Mouse (Mus musculus): Measurements from ENCODE around the gene Chic1. TPM values are rescaled to one million over a fixed set of nuclear protein-coding genes. Genes with fewer than 3 reads are reported as not detected.

Gene Chic1
- polyA plus RNA-seq, 1 experiment from 2014 or later, result 2.3 TPM

DNA sequence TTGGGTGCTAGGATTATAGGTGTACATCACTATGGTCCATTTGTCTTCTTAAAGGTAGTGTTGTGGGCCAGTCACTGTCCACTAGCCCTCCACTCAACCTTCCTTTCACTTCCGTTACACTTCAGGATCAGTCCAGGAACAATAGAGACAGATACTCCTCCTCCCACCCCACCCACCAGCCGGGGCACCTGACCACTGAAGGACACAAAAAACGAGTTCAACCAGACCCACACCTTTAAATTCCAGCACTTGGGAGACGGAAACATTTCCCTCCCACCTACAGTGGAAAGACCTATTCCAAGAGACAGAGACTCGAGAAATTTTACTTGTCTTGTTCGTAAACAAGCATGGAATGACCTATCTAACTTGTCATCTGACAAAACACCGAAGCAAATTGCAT, 76.0 kb downstream of the Chic1 start:
- Histone ChIP-seq H3K4me1 (no peaks in the 10 kb centered on the region), H3K9ac (no peak overlapping the region), H3K36me3 (no peaks in the 10 kb centered on the region), H3K27ac (replicated peaks) (no peak overlapping the region), H3K9me3 (replicated peaks) (no peaks in the 10 kb centered on the region), H3K4me2 (replicated peaks) (no peak overlapping the region), H3K27me3 (peaks cover 3% of the 10 kb centered on the region), H3K4me3 (replicated peaks) (no peak overlapping the region)
- ATAC-seq (ENCODE audit: insufficient number of reproducible peaks, low FRiP score, low TSS enrichment, low read depth), result no peak
- WGBS, result 63% methylated on average over 7 of the region's 7 CpGs

DNA sequence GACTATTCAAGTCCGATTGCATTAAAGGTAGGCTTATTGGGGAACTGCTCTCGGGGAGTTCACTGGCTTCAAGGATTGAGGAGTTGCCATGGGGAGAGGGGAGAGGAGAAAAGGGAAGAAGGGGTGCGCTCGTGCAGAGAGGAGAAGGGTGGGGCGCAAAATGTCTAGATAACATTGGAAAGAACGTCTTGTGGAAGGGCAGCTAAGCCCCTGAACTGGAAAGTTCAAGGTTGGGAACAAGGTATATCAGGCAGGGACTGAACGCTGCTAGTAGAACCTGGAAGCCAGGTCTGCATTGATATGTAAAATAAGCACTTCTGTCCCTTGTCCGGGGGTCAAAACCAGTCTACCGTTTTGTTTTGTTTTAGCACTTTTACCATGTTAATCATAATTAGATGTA, 81.7 kb downstream of the Chic1 start:
- H3K4me2 ChIP-seq (replicated peaks), result no peak overlapping the region
- no peak overlapping the region for H3K27ac ChIP-seq (replicated peaks)
- no peaks in the 10 kb centered on the region for H3K36me3 ChIP-seq
- H3K9ac ChIP-seq, result no peak overlapping the region
- H3K27me3 ChIP-seq, result peaks cover 27% of the 10 kb centered on the region
- no peaks in the 10 kb centered on the region for H3K9me3 ChIP-seq (replicated peaks)
- no peaks in the 10 kb centered on the region for H3K4me1 ChIP-seq
- ATAC-seq (ENCODE audit: insufficient number of reproducible peaks, low FRiP score, low TSS enrichment, low read depth), result no peak
- H3K4me3 ChIP-seq (replicated peaks), result no peak overlapping the region
- WGBS, result 18% methylated on average over 9 of the region's 9 CpGs

DNA sequence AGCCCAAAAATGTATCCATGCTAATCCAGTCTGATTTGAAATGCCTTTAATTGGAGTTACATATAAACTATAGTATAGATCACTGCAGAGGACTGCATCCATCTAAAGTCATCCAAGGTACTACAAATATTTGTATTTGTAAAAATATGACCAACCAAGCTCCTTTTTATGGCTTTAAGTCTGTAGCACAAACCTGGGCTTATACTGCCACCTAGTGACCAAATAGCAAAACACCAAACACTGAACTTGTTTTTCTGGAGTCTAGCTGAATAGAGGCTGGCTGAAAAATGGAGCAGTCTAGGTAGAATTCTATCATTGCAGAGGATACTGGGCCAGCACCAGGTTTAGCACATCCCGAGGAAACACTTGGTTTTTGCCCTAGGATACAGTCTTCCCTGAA, 84.5 kb downstream of the Chic1 start:
- WGBS, result 5% methylated on average over 1 of the region's 1 CpGs
- Histone ChIP-seq H3K9ac (no peak overlapping the region), H3K27me3 (peaks cover 32% of the 10 kb centered on the region), H3K27ac (replicated peaks) (no peak overlapping the region), H3K4me3 (replicated peaks) (no peak overlapping the region), H3K4me1 (no peaks in the 10 kb centered on the region), H3K36me3 (no peaks in the 10 kb centered on the region), H3K9me3 (replicated peaks) (no peaks in the 10 kb centered on the region), H3K4me2 (replicated peaks) (no peak overlapping the region)
- ATAC-seq (ENCODE audit: insufficient number of reproducible peaks, low FRiP score, low TSS enrichment, low read depth), result no peak

DNA sequence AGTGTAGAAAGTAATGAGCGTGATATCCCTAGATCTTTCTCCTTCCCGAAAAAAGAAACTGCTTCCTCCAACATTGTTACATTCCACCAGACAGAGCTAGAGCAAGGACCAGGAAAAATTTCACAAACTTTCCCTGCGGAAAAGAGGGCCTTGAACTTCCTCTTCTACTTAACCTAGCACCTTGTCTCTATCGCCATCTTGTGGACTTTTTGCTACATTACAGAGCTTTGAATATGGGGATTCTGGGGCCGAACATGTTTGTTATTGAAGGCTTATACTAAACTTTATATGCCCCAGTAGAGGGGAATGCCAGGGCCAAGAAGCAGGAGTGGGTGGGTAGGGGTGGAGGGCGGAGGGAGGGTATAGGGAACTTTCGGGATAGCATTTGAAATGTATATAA, 87.5 kb downstream of the Chic1 start:
- WGBS, result 30% methylated on average over 7 of the region's 7 CpGs
- no peaks in the 10 kb centered on the region for H3K9me3 ChIP-seq (replicated peaks)
- H3K9ac ChIP-seq, result no peak overlapping the region
- no peak overlapping the region for H3K27ac ChIP-seq (replicated peaks)
- no peak for ATAC-seq (ENCODE audit: insufficient number of reproducible peaks, low FRiP score, low TSS enrichment, low read depth)
- H3K4me2 ChIP-seq (replicated peaks), result no peak overlapping the region
- peaks cover 8% of the 10 kb centered on the region; the same call in 1 of the 2 replicates for H3K4me1 ChIP-seq
- H3K36me3 ChIP-seq, result no peaks in the 10 kb centered on the region
- H3K27me3 ChIP-seq, result peaks cover 31% of the 10 kb centered on the region
- no peak overlapping the region for H3K4me3 ChIP-seq (replicated peaks)

Other genes with a start within 250 kb of the Chic1 start
- 1.4 and 1.6 TPM in 2 replicates for gene Nap1l2, start 169.8 kb upstream of the Chic1 start, polyA plus RNA-seq (2015; fragmentation: Nextera tagmentation; extraction: Ambion mirVana)
- gene Cdx4, start 35.1 kb upstream of the Chic1 start, polyA plus RNA-seq (2015; fragmentation: Nextera tagmentation; extraction: Ambion mirVana), result not detected in 2 replicates
- 0.21 and 0.28 TPM in 2 replicates for gene Tsx, start 58.0 kb downstream of the Chic1 start, polyA plus RNA-seq (2015; fragmentation: Nextera tagmentation; extraction: Ambion mirVana)
- not detected in 2 replicates for gene Gm26992, start 65.5 kb downstream of the Chic1 start, polyA plus RNA-seq (2015; fragmentation: Nextera tagmentation; extraction: Ambion mirVana)

All from embryonic facial prominence, embryonic 15.5 days (tissue).